Mouse (Mus musculus) heart, adult 11 months (tissue): Measurements from ENCODE around the gene Myo1g.

Experiments
- DNase-seq: peaks from one replicate; pipeline ENCODE4 v3.0.0; 2022

The Myo1g gene

DNA sequence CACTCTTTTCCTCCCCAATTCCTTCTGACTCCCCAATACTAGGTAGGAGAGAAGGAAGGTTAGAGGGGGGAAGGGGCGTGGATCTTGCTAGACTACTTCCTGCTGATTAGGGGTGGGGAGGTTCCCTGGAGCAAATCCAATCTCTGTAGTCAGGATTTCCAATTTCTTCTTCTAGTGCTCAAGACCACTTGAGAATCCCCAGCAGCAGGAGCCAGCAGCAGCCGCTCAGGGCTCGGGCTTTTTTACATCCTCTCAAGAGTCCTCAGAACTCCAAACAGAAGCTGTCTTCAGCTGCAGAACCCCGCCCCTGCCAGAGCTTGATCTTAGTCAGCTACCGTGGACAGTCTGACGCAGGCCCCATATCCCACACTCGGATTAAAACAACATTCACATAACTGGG, 33.3 kb downstream of the Myo1g start:
- no peak for DNase-seq

DNA sequence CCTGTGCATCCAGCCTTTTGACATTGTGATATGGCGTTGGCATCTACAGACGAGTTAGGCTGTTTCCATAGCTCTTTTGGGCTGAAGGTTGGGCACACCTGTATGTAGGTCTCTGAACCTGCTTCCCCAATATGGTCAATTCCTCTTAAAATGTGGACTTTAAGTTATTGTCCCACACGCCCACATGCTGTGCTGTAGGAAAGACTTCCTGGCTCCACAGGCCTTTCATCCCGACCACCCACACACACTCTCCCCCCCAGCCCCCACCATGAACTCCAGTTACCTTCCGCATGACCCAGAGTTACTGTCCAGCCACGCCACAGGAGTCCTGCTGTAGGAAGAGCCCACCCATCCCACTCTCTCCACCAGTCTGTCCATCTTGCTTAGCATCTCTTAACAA, 33.8 kb downstream of the Myo1g start:
- DNase-seq: peak; percentile 66

DNA sequence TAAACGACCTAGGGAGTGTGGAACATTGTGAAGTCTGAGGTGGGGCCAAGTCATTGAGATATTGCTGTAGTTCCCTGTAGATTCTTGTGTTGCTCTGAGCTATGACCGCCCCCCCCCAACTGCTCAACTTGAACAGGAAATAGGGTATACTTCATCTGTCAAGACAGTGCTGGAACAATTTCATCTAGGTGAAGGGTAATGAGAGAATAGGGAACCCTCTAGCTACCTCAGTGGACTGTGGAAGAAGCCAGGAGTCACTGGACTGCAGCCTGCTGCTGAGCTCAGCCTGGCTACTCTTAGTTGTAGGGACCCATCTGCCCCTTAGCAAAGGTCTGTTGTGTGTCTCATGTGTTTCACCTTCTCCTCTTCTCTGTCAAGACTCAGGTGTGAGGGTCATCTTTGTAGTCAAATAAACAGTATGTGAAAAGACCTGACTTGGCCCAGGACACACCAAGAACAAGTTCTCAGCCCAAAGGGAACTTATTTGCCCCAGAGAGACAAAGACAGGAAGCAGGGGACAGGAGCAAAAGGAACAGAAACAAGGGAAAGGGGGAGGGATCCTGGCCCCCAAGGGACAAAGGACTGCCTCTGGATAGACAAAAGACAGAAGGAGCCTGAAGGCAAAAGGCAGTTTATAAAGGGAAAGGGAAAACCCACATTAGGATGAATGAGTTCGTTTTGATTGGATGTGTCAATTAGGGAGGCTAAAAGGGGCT, 36.4 kb downstream of the Myo1g start:
- peak; percentile 92 for DNase-seq

DNA sequence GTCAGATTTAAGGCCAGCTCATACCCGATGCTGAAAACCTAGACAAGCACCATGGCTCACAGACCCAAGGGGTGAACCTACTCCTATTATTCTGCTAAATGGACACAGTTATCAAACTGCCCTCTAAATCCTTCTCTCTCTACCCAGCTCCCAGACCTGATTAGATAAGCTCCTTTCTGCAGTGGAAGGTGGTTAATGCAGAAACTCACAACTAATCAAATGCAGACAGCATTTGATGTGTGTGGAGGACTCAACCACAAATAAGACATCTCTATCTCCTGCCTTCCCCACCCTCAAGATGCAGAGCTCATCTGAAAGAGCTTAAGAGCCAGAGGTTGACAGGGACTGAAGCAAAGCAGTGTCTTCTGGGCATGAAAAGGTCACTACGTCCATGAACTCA, 37.7 kb downstream of the Myo1g start:
- DNase-seq: no peak

DNA sequence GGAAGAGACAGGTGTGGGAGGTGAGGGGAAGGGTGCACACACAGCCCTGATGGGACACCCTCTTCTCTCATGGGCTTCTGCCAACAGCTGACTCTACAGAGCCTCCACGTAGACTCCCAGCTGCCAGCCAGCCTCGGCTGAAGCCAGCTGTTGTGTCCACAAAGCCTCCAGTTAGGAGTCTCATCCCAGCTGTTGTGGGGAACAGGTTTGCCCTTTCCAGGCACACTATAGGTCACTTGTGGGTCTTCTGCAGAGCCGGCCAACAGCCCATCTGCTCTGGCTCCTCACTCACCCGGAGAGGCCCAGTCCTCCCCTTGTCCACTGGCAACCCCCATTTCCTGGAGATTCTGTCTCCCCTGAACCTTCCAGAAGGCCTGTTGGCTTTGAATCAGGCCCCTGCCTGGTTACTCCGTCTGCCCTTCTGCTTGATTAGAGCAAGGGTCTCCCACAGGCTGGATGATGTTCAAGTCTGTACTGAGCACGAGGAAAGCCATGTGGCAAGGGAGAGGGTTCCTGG, 39.0 kb downstream of the Myo1g start:
- DNase-seq: peak; percentile 93

DNA sequence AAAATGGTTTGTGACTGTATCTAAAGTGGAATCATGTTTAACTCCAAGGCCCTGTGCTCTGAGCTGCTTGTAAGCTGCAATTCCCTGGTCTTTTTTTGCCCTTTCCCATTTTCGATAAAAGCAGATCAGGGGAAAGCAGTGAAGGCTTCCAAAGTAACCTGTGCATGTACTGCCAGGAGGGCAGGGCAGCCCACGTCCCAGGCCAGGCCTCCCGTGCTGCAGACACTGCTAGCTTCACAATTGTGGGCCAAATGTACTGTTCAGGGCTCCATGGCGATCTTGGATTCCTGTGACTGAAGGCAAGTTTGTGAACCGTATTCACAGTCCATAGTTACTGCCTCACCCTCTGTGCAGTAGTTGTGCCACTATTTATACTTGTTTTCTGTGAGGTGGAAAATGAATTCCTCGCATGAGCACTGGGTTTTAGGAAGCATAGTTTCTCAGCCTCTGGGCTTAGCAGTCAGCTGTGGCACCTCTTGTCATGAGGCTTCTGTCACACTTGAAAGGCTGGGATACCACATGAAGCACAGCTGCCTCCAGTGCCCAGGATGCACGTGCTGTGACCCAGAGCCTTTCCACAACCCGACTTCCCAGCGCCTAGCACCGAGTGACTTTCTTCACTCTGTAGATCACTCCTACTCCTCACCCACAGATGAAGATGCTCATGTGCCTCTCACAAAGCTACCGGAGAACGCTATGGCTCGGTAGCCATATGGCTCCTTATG, 39.9 kb downstream of the Myo1g start:
- DNase-seq: peak; percentile 79

DNA sequence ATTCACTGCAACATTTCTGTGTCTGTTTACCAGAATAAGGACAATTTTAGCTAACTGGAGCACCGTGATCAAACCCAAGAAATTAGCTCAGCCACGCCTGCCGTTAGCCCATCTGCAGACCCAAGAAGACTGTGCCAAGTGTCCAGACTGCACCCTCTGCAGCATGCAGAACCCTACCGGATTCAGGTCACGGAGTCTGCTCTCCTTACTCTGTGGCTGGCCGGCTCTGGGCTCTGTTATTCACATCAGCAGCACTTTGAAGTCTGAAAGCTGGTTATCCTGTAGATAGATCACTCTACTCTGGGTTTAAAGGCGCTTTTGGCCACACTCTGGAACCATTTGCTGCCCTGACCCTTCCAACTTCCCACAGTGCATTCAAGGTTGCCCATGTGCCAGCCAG, 40.6 kb downstream of the Myo1g start:
- DNase-seq: no peak

DNA sequence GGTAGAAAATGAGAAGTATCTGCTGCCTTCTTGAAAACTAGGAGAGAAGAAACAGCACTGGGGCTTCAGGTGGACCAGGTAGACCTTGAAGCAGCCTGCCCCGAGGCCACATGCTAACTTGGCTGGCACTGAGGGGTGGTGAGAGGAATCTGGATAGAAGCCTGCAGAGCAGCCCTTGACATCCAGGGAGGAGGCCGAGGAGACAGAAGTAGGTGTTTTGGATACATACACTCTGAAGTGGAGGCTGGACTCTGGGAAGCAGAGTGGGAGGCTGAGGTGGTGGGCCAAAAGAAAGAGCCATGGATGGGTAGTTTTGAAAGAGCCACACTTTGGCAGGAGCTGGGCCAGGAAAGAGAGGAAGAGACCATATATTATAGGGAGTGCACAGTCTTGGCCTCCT, 41.5 kb downstream of the Myo1g start:
- DNase-seq: peak; percentile 79

DNA sequence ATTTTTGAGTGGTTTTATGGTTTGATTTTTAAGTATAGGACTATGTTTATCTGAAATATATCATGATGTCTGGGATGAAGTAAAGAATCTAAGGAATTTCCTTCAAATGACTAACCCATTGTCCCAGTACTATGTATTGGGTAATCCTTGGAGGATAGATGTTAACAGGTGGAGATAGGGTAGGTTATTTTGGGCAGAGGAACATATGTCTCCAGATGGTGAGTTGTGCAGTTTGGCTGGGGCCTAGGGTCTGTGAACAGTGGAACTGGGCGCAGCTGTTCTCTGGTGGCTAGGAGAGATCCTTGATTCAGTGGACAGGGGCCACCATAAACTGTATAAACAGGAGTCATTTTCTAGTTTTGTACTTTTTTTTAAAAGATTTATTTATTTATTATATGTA, 43.4 kb downstream of the Myo1g start:
- peak; percentile 35 for DNase-seq

DNA sequence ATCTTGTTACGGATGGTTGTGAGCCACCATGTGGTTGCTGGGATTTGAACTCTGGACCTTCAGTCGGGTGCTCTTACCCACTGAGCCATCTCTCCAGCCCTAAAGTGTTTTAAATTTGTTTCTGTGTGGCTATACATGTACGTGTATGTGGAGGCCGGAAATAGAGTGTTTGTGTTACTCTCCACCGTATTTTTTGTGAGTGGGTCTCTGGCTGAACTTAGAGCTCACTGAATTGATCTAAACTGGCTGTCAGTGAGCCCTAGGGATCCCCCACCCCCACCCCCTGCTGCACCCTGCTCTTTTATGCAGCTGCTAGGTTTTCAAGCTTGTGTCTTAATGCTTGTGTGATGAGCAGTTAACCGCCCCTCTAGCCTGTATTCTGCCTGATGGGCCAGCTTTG, 43.9 kb downstream of the Myo1g start:
- peak; percentile 73 for DNase-seq

DNA sequence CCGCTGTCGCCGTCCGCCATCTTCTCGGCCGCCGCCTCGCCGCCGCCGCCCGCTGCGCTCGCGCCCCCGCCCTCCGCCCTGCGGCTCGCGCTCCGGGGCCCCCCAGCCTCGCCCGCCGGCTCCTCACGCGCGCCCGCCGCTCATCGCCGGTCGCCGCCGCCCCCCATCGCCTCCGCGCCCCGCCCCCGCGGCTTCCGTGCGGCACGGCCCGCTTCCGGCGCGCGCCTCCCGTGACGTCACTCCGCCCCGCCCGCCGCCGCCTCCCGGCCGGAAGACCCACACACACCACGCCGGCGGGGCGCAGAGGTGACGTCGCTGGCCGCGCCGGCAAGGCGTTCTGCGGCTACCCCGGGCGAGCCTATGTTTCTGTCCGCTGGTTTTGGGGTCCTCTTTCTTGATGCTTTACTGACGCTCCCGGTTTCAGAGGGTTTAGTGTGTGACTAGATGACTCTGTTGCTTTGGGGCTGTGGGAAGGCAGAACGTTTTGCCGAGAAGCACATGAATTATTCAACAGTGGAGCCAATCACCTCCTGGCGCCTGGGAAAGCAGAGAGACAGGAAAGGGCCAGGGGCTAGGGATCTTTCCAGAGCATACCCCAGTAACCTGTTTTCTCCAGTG, 44.8 kb downstream of the Myo1g start, which contains the start of gene Purb:
Gene Purb, minus strand, starts transcription at position 51 of the 618 bp plus-strand sequence.
- peak; percentile 99 for DNase-seq

DNA sequence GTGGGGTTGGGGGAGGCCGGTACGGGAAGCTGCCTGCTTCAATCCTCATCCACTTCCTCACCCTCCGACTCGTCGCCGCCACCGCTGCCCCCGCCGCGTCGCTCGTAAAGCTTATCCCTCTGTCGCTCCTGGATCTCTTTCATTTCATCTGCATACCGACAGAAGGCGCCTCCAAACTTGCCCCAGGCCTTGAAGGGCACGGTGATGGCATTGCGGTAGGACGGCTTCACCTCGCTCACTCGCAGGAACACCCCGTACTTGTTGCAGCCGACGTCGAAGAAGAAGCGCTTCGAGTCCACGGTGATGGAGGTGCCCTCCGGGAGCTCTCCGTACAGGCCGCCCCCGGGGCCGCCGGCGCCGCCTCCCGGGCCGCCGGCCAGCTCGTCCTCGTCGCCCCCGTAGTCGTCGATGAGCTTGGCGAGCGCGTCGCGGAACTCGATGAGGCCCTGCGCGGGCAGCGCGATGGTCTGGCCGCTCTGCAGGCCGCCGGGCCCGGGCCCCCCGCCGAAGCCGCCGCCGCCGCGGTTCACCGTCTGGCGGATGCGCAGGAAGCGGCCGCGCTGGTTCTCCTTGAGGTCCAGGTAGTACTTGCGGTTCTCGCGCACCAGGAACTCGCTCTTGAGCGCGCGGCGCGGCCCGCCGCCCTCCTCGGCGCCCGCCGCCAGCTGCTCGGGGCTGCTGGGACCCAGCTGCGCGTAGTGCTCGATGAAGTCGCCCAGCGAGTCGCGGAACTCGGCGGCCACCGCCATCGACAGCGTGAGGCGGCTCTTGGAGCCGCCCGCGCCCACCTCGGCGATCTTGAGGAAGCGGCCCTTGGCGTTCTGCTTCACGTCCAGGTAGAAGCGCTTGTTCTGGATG, 45.7 kb downstream of the Myo1g start:
- peak; percentile 96 for DNase-seq

DNA sequence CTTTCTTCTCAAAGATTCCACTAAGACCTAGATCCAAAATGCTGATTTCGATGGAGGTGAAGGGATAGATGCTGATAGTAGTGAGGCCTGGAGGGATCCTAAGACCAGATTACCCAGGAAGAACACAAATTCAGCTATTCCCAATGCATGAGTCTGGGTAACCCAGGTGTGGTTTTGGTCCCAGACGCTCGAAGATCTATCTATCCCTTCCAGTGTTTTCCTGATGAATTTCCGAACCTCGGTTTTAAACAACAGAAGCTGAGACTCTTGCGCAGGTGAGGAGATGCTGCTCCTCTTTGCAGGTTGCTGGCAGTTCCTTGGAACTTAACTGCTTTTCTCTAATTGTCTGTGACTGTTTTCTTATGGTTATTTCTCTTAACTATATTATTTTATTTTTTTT, 46.4 kb downstream of the Myo1g start:
- peak; percentile 70 for DNase-seq

DNA sequence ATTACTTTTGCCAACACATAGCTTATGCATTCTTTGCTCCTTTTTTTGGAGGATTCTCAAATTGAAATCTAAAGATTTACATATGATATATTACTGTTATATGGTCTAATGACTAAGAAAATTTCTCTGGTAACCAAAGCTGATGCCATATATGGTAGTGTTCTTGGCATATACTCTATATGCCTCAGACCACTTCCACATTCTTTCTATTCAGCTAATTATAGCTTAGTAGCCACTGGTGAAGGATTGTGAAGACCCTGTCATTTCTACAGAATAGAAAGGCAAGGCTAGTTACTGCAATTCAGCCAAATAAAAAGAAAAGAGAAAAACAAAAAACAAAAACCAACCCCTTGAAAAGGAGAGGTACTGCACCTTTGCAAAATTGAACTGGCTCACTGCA, 48.7 kb downstream of the Myo1g start:
- no peak for DNase-seq

DNA sequence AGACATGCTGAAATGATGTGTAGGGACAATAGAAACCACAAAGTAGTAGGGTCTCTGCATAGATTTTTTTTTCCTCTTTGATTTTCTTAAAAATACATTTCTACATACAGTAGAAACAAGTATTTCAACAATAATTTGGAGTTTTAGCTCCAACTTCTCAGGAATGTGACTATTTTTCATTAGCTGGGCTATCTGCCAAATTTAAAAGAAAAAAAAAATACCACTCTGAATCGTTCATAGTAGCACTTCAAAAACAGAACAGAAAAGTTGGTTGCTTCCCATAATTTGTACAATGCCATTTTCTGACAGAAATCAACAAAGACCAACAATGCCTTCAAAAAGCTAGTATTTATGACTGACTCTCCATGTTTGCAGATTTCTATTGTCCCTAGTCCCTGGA, 49.3 kb downstream of the Myo1g start:
- DNase-seq: no peak

DNA sequence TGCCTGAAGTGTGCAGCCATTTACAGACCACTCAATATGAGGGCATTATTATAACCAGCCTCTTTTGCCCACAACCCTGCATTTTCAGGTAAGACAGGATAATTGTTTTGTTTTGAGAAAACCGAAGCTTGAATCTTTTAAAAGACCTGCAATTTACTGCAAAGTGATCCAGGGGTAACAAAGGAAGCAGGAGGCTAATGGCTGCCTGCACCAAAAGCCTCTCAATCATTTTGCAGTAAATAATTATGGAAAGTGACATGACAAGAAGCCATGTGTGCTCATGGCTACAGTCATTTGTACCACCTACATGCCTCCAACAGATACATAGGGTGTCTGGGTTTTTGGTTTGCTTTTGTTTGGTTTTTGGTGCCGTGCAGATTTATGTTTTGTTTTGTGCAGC, 49.7 kb downstream of the Myo1g start:
- peak; percentile 58 for DNase-seq

DNA sequence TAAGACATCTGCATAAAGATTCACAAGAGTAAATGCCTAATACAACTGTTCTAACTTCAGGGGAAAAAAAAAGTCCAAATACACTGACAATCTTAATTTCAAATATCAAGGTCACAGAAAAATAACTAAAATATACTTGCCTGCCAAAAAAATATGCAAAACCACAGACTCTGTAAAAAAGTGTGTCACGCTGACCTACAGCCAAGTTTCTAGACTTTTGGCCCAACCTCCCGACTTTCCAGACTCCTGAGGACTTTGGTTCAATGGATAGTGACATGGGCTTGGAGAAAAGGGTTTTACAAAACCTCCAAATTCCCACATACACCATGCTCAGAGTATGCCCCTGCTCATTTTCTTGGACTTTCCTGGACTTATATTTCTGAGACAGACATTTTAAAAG, 52.2 kb downstream of the Myo1g start:
- peak; percentile 80 for DNase-seq

DNA sequence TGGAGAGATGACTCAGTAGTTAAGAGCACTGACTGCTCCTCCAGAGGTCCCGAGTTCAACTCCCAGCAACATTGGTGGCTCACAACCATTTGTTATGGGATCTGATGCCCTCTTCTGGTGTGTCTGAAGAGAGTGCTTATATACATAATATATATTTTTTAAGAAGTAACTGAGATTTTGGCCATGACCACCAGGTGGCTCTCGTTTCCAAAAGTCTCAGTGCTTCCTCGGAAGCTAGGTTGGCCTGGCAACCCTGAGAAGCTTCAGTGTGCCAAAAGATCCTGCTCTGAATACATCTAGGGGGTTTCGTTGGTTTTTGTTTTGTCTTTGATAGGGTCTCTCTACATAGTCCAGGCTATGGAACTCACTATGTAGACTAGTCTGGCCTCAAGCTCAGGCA, 55.6 kb downstream of the Myo1g start:
- peak; percentile 83 for DNase-seq

DNA sequence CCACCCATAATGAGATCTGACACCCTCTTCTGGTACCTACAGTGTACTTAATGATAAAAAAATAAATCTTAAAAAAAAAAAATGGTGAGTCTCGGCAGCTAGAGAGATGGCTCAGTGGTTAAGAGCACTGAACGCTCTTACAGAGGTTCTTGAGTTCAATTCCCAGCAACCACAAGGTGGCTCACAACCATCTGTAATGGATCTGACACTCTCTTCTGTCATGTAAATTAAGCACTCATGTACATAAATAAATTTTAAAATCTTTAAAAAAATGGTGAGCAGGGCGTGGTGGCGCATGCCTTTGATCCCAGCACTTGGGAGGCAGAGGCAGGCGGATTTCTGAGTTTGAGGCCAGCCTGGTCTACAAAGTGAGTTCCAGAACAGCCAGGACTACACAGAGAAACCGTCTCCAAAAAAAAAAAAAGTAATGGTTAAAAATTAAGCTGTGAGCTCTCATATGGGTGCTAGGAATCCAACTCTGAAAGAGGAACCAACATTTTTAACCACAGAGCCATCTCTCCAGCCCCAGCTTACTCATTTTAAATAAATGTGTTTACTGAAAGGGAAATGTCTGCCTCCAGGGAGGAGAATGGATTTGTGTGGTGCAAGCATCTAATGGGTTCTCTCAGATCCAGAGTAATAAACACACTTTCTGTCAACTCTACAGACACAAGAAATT, 57.5 kb downstream of the Myo1g start:
- DNase-seq: peak; percentile 52
